Mouse (Mus musculus) kidney, adult 2 months (tissue): ENCODE data around the gene Dgki. TPM values are rescaled to one million over a fixed set of nuclear protein-coding genes. Genes with fewer than 3 reads are reported as not detected.

ENCODE experiments used
- DNase-seq: peaks from one replicate; pipeline ENCODE4 v3.0.0; 2021
- H3K27ac ChIP-seq: fragments of 200-500 bp; 2 replicates; pipeline ENCODE4 v1.5.1; 2012; ENCODE audit warnings: low read depth, low read length, control low read depth, inconsistent platforms; ENCODE audit not compliant: insufficient read depth
- H3K27me3 ChIP-seq: fragments of 200-500 bp; replicated peaks from 2 replicates; pipeline ENCODE4 v1.6.1; 2012; ENCODE audit warnings: mild to moderate bottlenecking, moderate library complexity, low read length, inconsistent platforms; ENCODE audit not compliant: control insufficient read depth, insufficient read depth
- H3K36me3 ChIP-seq: fragments of 200-500 bp; 2 replicates; pipeline ENCODE4 v1.6.1; 2012; ENCODE audit warnings: mild to moderate bottlenecking, moderate library complexity, low read length, inconsistent platforms; ENCODE audit not compliant: control insufficient read depth, insufficient read depth
- H3K4me1 ChIP-seq: fragments of 200-500 bp; 2 replicates; pipeline ENCODE4 v1.6.1; 2011; ENCODE audit warnings: low read length; ENCODE audit not compliant: control insufficient read depth, insufficient read depth
- H3K4me3 ChIP-seq: fragments of 200-500 bp; 2 replicates; pipeline ENCODE4 v1.5.1; 2011; ENCODE audit warnings: mild to moderate bottlenecking, low read depth, low read length, control low read depth; ENCODE audit not compliant: insufficient read depth
- CTCF ChIP-seq: fragments of 200-500 bp; conservative IDR thresholded peaks from 2 replicates; pipeline ENCODE4 v1.5.1; 2011; ENCODE audit warnings: low read depth, mild to moderate bottlenecking, control low read depth, low read length, moderate library complexity, mixed read lengths; ENCODE audit not compliant: insufficient read depth, insufficient read length
- POLR2A ChIP-seq: fragments of 200-500 bp; IDR thresholded peaks from one replicate; pipeline ENCODE4 v1.6.1; 2011; ENCODE audit warnings: low read depth, low read length, control low read depth
- WGBS: fragments of 180-500 bp; shearing (Covaris S2); methylation state at CpG from one replicate; pipeline ENCODE4 v1.1.7; 2018; 5-methylcytosine and 5-hydroxymethylcytosine counted together
- polyA plus RNA-seq: library from polyadenylated mRNA; depleted of rRNA; stranded (reverse); fragments of >200 nt; gene quantifications from 2 replicates; pipeline ENCODE4 v1.2.3, GENCODE M21; 2012

The Dgki gene
- polyA plus RNA-seq, 1 experiment: 0.05 TPM

DNA sequence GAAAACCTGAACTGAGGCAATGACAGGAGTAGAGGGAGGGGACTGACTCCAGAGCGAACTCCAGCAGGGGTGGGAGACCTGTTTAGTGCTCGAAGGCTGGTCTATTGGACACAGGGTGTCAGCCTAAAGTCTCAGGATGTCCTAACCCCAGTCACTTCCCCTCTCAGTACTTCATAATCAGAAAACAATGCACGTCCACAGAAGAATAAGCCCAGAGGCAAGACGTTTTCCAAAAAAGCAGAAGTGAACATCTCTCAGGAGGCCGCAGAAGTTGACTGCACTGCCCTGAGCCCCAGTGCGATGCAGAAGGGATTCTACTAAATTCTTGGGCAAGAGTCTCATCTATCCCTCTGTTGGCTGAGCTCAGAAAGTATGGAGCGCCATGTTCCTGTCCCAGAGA is 37.5 kb downstream of the Dgki start:
- no peak for DNase-seq
- Histone ChIP-seq H3K27me3 (no peaks in the 10 kb centered on the region), H3K27ac (no peak overlapping the region), H3K36me3 (no peaks in the 10 kb centered on the region), H3K4me1 (no peaks in the 10 kb centered on the region), H3K4me3 (no peak overlapping the region)
- no peak for TF ChIP-seq POLR2A
- no peak for TF ChIP-seq CTCF
- 83% methylated on average over 7 of the region's 7 CpGs for WGBS

DNA sequence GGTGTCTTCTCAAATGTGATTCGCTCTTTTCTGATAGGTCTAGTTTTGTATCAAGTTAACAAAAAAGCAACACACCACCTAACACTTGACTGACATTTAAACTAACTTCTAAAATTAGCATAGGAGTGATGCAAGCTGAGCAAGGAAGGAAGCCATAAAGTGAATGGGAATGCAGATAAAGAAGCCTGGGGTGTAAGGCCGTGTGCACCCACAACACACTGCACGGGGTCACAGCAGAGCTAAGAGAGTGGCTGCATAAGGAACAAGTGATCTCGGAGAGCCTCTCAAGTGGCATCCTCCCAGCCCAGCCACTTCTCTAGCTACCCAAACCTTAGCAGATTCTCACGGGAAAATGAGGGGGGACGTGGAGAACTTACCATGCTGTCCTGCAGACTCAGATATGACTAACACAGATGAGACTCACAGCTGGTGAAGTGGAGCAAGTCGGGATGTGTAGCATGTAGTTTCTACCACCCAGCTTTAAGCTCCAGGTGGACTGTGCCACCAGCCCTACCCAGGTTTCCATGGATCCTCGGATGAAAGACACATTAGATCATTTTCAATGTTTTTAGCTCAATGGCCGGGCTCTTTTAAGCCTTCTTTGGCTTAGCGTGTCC is 38.6 kb downstream of the Dgki start:
- Histone ChIP-seq H3K36me3 (no peaks in the 10 kb centered on the region), H3K4me3 (no peak overlapping the region), H3K27ac (no peak overlapping the region), H3K27me3 (no peaks in the 10 kb centered on the region), H3K4me1 (no peaks in the 10 kb centered on the region)
- DNase-seq: no peak
- TF ChIP-seq POLR2A (no peak), CTCF (no peak)
- WGBS: 80% methylated on average over 10 of the region's 10 CpGs

DNA sequence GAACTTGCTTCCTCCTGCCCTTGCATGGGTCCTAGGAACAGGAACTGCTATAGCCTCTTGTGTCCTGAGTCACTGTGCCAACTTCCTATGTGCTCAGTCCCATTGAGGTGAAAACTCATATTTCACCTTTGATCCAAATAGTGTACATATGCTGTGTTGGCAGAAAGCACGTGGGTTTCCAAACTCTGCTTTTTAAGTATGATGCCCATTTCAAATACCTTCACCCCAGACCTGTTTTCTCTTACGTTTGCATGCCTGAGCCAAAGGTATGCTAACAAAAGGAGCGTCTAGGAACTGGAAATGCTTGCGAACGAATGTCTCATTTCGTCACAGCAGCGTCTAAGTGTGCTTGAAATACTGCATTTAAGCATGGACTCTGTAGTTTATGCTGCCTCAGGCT is 41.3 kb downstream of the Dgki start:
- 80% methylated on average over 7 of the region's 7 CpGs for WGBS
- H3K27me3 ChIP-seq: no peaks in the 10 kb centered on the region
- no peaks in the 10 kb centered on the region for H3K36me3 ChIP-seq
- no peak overlapping the region for H3K4me3 ChIP-seq
- no peaks in the 10 kb centered on the region for H3K4me1 ChIP-seq
- no peak overlapping the region for H3K27ac ChIP-seq
- DNase-seq: no peak
- TF ChIP-seq POLR2A: no peak
- TF ChIP-seq CTCF: no peak

DNA sequence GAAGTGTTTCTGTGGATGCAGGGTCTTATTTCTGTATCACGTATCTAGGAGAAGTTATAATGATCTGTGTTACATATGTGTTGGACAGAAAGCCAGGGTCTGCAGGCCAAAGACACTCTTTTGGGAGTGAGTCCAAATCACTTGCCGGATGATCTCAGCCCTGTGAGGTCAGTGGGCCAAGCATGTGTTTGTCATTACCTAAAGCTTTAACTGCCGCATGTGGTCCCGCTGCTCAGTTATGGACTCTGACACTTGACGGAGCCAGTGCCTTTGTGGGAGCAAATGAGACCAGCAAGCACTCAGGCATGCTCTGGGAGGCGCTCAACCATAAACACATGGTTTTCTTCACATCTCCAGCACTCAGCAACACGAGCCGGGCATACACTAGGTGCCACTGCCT is 45.8 kb downstream of the Dgki start:
- no peaks in the 10 kb centered on the region for H3K4me1 ChIP-seq
- H3K27ac ChIP-seq: no peak overlapping the region
- no peaks in the 10 kb centered on the region for H3K36me3 ChIP-seq
- H3K27me3 ChIP-seq: no peaks in the 10 kb centered on the region
- peak; percentile 66 for DNase-seq
- 32% methylated on average over 8 of the region's 8 CpGs for WGBS
- TF ChIP-seq POLR2A (no peak), CTCF (no peak)
- no peak overlapping the region for H3K4me3 ChIP-seq

DNA sequence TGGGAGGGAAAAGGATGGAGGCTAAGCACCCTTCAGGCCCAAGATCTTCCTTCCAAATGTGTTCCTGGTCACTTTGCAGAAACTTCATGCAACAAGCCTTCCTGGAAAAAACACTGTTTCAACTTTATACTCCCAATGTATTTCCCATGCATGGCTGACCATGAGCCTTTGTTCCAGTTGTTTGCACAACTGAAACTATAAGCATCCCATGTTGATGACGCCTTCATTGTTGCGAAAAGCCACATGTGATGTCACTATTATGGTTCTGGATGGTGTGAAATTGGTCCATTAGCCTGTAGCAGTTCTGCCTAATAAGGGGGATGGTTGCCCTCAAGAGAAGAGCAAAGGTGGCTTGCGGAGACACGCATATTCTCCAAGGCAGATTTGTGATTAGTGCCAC is 47.4 kb downstream of the Dgki start:
- Histone ChIP-seq H3K4me1 (no peaks in the 10 kb centered on the region), H3K4me3 (no peak overlapping the region), H3K36me3 (no peaks in the 10 kb centered on the region), H3K27me3 (no peaks in the 10 kb centered on the region), H3K27ac (no peak overlapping the region)
- no peak for DNase-seq
- WGBS: 89% methylated on average over 4 of the region's 4 CpGs
- no peak for TF ChIP-seq POLR2A
- TF ChIP-seq CTCF: no peak

DNA sequence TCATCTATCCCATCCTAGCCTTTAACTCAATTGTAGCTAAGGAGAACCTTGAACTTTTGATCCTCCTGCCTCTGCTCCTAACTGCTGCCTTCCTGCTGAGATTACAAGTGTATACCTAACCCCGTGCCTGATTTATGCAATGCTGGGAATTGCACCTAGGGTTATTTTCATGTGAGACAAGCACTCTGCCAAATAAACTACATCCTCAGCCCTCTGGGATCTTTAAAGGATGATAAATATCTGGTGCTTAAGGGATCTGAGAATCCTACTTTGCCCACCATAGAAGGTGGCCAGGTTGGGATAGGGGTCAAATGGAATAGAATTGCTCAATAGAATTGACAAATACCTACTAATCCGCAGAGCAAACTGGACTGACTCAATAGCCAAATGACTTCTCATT is 49.3 kb downstream of the Dgki start:
- Histone ChIP-seq H3K4me3 (no peak overlapping the region), H3K27me3 (no peaks in the 10 kb centered on the region), H3K4me1 (no peaks in the 10 kb centered on the region), H3K36me3 (no peaks in the 10 kb centered on the region), H3K27ac (no peak overlapping the region)
- WGBS: 95% methylated on average over 2 of the region's 2 CpGs
- no peak for DNase-seq
- TF ChIP-seq POLR2A: no peak
- no peak for TF ChIP-seq CTCF

DNA sequence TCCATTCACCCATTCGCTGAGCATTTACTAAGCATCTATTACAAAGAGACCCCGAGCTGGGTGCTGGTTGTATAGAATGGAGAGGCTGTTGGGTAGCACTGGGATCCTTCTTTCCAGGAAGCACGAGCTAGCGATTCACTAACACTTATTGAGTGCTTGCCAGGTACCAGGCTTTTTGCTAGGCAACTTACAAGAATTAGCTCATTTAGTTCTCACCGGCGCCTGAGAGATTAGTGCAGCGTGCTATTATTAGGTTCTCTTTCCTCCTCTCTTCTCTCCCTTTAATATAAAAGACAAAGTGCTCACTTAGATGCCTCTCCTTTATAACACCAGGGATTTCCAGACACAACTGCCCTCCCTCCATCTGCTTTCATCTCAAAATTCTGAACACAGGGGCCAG is 54.2 kb downstream of the Dgki start:
- Histone ChIP-seq H3K4me3 (no peak overlapping the region), H3K27ac (no peak overlapping the region), H3K36me3 (no peaks in the 10 kb centered on the region), H3K27me3 (no peaks in the 10 kb centered on the region), H3K4me1 (no peaks in the 10 kb centered on the region)
- no peak for TF ChIP-seq POLR2A
- no peak for TF ChIP-seq CTCF
- 87% methylated on average over 7 of the region's 7 CpGs for WGBS
- no peak for DNase-seq
